Mouse (Mus musculus) left cerebral cortex, adult 18-20 months (tissue): ENCODE measurements at regions not wholly inside any gene's neighbourhood (a gene's known extent, or its start where the extent isn't known, plus 50 kb on each side); places are given as distances from the start of the nearest gene placed in this dataset.

Experiments
- DNase-seq, 2 experiments: peaks; one replicate each; pipeline ENCODE4 v3.0.0; 2021 to 2022; ENCODE audit warnings: low spot score in 2 of 2, mixed read lengths in 1 of 2

DNA sequence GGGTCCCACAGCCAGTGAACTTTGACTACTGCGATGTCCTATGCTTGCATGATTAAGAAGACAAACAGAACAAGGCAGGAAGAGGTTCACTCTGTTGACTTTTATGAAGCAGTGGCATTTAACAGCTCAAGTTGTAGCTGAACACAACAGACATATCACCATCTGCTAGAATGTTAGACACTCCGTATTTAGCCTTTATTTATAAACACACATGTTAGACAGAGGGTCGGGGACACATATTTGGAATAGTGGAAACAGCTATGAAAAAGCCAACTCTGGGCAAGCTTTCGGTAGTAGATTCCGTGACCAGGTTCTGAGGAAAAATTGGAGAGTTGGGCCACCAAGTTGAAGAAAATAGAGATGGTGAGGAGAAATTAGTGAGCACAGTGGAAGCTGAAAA, 775.6 kb upstream of the Fam98a start:
- DNase-seq: no peak

DNA sequence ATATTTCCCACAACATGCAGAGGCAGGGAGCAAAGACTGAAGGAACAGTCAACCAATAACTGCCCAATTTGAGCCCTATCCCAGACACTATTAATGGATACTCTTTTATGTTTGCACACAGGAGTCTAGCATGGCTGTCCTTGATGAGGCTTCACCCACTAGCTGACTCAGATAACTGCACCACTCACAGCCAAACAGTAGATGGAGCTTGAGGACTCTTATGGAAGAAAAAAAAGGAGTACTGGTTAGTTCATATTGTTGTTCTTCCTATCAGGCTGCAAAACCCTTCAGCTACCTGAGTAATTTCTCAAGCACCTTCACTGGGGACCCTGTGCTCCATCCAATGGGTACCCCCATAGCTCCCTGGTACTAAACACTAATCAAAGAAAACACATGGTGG, 742.9 kb upstream of the Fam98a start:
- DNase-seq: peak; percentile 18 to 24
